Mouse (Mus musculus) brain, embryonic 18.5 days (tissue): ENCODE measurements at regions not wholly inside any gene's neighbourhood (a gene's known extent, or its start where the extent isn't known, plus 50 kb on each side); places are given as distances from the start of the nearest gene placed in this dataset.

Experiments used
- DNase-seq: peaks from one replicate; pipeline ENCODE4 v3.0.0-alpha.2; 2012; ENCODE audit warnings: low read depth, low spot score

DNA sequence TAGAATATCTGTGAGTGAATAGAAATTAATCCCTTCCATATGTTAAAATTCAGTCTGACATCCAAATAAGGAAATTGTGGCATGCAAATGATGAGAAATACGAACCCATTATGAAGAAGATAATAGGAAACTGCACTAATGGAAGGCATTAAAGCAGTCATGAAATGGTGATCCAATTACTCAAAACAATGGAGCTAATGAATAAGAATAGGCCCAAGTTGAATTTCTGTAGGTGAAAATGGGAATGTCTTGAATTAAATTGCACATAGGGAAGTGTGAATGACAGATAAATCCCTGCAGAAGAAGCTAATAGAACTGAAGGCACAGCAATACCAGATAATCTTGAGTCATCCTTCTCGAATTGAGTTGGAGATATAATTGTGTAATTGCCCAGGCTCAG lies 792.5 kb upstream of the 1700009N14Rik start:
- peak; percentile 12 for DNase-seq
